Mouse (Mus musculus): ENCODE results near the gene Rnf152. TPM values are rescaled to one million over a fixed set of nuclear protein-coding genes. Genes with fewer than 3 reads are reported as not detected.

The Rnf152 gene
- total and polyA plus RNA-seq, 3 experiments, result under 0.01 TPM; not detected in 2

DNA sequence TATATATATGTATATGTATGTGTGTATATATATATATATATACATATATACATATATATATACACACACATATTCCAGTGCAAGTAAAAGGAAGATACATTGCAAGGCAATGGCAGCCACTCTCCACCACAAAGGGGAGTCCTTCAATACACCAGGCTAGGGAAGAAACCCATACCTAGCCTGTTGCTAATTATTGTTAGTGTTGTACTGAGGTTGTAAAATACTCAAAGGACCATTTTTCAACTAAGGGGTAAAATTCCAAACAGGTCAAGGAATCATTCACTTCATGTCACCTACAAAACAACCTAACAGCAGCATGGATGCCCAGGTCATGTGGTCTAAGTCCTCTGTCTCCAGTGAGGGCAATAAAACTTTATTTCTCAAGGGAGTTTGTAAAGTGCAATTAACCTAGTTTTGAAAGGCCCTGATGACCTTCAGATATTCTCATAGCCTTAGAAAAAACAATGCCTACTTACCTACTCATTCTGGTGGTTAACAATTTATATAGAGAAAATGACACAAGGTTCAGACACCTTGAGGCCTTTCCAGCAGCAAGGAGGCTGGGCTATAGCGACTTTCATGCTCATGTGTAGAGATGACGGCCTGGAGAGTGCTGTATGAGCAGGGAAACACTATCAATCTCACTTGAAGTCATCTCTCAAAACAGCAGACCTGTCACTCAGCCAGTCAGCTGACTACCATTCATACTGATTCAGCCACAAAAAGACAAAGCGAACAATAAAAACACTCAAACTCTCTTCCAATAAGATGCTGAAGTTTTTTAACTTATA, 42.3 kb downstream of the Rnf152 start:
- Histone ChIP-seq H3K4me3 (replicated peaks in 1 of 3; ENCODE audit: low read depth in 2 of 3, low read length in 2 of 3, poor library complexity in 1 of 3) (no peak overlapping the region), H3K27me3 (replicated peaks) (peaks cover 71% of the 10 kb centered on the region), H3K9ac (ENCODE audit: insufficient read depth, low read depth) (no peak overlapping the region), H3K4me2 (ENCODE audit: insufficient read depth, low read depth, poor library complexity, severe bottlenecking) (no peak overlapping the region), H3K36me3 (replicated peaks in 1 of 2; ENCODE audit: control insufficient read depth in 1 of 2, insufficient read depth in 1 of 2, low read length in 1 of 2) (no peaks in the 10 kb centered on the region), H3K9me3 (replicated peaks; ENCODE audit: low read length) (peaks cover 2% of the 10 kb centered on the region), H3K4me1 (ENCODE audit: control insufficient read depth in 1 of 2, insufficient read depth in 2 of 2) (no peaks in the 10 kb centered on the region), H3K79me2 (replicated peaks; ENCODE audit: control insufficient read depth, extremely low read depth, insufficient read depth, poor library complexity, severe bottlenecking) (no peaks in the 10 kb centered on the region), H3K27ac (ENCODE audit: insufficient read depth, low read depth) (no peak overlapping the region)
- no peak for TF ChIP-seq JUND (conservative IDR thresholded peaks at IDR 0.05; ENCODE audit: low read depth, low read length)
- no peak for TF ChIP-seq MAX (IDR thresholded peaks at IDR 0.05; ENCODE audit: low read length)
- TF ChIP-seq GABPA (IDR thresholded peaks at IDR 0.05; ENCODE audit: insufficient replicate concordance, low read depth, low read length), result no peak
- TF ChIP-seq MYC (IDR thresholded peaks at IDR 0.05; ENCODE audit: low read depth, low read length), result no peak
- no peak for TF ChIP-seq MAZ (IDR thresholded peaks at IDR 0.05; ENCODE audit: low read depth, low read length)
- no peak for TF ChIP-seq HCFC1 (IDR thresholded peaks at IDR 0.05; ENCODE audit: low read depth, low read length)
- TF ChIP-seq ZMIZ1 (IDR thresholded peaks at IDR 0.05; ENCODE audit: low read depth, low read length), result no peak
- TF ChIP-seq USF2 (conservative IDR thresholded peaks at IDR 0.05; ENCODE audit: low read depth, low read length), result no peak
- TF ChIP-seq BHLHE40 (IDR thresholded peaks at IDR 0.05; ENCODE audit: low read depth, low read length), result no peak
- no peak for TF ChIP-seq ETS1 (conservative IDR thresholded peaks at IDR 0.05; ENCODE audit: low read depth, low read length)
- no peak for TF ChIP-seq ELF1 (IDR thresholded peaks at IDR 0.05; ENCODE audit: low read depth, low read length)
- TF ChIP-seq CTCF (conservative IDR thresholded peaks at IDR 0.05 in 1 of 2, IDR thresholded peaks at IDR 0.05 in 1 of 2; ENCODE audit: low read depth in 2 of 2, low read length in 2 of 2), result no peak
- no peak for TF ChIP-seq PAX5 (IDR thresholded peaks at IDR 0.05; ENCODE audit: low read length)
- no peak for TF ChIP-seq ZNF384 (IDR thresholded peaks at IDR 0.05; ENCODE audit: low read depth, low read length)
- DNase-seq (ENCODE audit: extremely low read depth), result no peak
- dilution Hi-C loops (cut with MboI; ENCODE audit: extremely low pct_ligation_motif_present, extremely low pct_unique_long_range_greater_than_20kb, low sequenced_read_pairs) (no loop called here), in situ Hi-C loops (cut with MboI; ENCODE audit: low pct_ligation_motif_present, low pct_unique_long_range_greater_than_20kb, low sequenced_read_pairs) (no loop called here)

DNA sequence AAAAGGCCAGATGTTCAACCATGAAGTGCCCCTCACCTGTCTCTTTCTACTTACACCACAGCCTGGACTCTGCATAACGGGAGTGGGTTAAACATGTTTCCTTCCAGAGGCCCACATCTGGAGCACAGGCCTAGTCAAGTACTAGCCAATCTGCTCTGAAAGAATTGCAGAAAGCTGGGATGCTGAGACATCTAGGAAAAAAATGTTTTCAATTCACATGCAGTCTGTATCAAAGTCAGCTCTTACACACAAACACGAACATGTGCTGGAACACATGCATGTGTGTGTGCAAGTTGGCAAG, 44.0 kb downstream of the Rnf152 start:
- H3K4me2 ChIP-seq (ENCODE audit: insufficient read depth, low read depth, poor library complexity, severe bottlenecking), result no peak overlapping the region
- in situ Hi-C loops (cut with MboI; ENCODE audit: low pct_ligation_motif_present, low pct_unique_long_range_greater_than_20kb, low sequenced_read_pairs), result no loop called here
- H3K36me3 ChIP-seq (replicated peaks in 1 of 2; ENCODE audit: control insufficient read depth in 1 of 2, insufficient read depth in 1 of 2, low read length in 1 of 2), result no peaks in the 10 kb centered on the region
- H3K9ac ChIP-seq (ENCODE audit: insufficient read depth, low read depth), result no peak overlapping the region
- no peak overlapping the region for H3K4me3 ChIP-seq (replicated peaks in 1 of 3; ENCODE audit: low read depth in 2 of 3, low read length in 2 of 3, poor library complexity in 1 of 3)
- DNase-seq (ENCODE audit: extremely low read depth), result no peak
- dilution Hi-C loops (cut with MboI; ENCODE audit: extremely low pct_ligation_motif_present, extremely low pct_unique_long_range_greater_than_20kb, low sequenced_read_pairs), result no loop called here
- H3K4me1 ChIP-seq (ENCODE audit: control insufficient read depth in 1 of 2, insufficient read depth in 2 of 2), result no peaks in the 10 kb centered on the region
- no peaks in the 10 kb centered on the region for H3K79me2 ChIP-seq (replicated peaks; ENCODE audit: control insufficient read depth, extremely low read depth, insufficient read depth, poor library complexity, severe bottlenecking)
- peaks cover 54% of the 10 kb centered on the region for H3K27me3 ChIP-seq (replicated peaks)
- no peak for TF ChIP-seq NRF1 (IDR thresholded peaks at IDR 0.05; ENCODE audit: low read depth, low read length)
- no peak for TF ChIP-seq UBTF (IDR thresholded peaks at IDR 0.05; ENCODE audit: low read depth, low read length)
- no peak for TF ChIP-seq KAT2A (IDR thresholded peaks at IDR 0.05; ENCODE audit: insufficient replicate concordance, low read length)
- TF ChIP-seq TBP (conservative IDR thresholded peaks at IDR 0.05; ENCODE audit: low read depth, low read length), result no peak
- no peak overlapping the region for H3K27ac ChIP-seq (ENCODE audit: insufficient read depth, low read depth)
- H3K9me3 ChIP-seq (replicated peaks; ENCODE audit: low read length), result peaks cover 2% of the 10 kb centered on the region

Data from CH12.LX (cell line).